Mouse (Mus musculus): ENCODE measurements at regions not wholly inside any gene's neighbourhood (a gene's known extent, or its start where the extent isn't known, plus 50 kb on each side); places are given as distances from the start of the nearest gene placed in this dataset.

DNA sequence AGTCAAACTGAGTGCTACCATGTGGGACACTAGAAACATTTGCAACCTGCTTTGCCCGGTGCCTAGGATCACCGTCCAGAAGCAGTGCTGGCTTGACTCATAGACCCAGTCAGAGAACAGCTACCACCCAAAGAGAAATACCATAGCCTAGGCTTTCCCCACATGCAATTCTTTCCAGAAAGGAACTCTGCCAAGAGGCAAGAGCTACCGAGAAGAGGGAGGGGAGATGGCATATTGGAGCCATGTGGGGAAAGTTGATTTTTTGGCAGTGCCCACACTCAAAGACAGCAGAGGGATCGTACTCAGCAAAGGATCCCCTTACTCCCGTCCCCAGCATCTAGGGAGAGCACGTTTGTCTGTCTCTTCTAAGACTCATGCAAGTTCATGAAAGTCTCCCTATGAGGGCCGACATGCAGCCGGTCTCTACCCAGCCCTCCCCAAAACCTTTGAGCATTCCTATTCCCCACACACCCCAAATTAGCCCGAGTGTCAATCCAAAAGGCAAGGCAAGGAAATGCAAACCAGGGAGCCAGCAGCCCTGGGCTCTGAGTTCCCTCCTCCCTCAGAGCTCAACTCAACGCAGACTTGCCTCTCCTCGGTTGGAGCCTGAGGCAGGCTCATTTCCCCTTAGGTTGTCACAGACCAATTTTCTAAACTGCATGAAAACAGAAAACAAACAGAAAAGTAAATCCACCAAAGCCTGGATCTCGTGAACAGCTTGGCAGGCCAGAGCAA, 116.2 kb upstream of the Pkdcc start:
- peak; percentile 48; the same call in 1 of the 2 replicates for ATAC-seq (ENCODE audit: insufficient number of reproducible peaks, insufficient read depth, low FRiP score, low TSS enrichment, low read depth)
- H3K27ac ChIP-seq: peak overlapping the region; percentile 73
- peaks cover 86% of the 10 kb centered on the region for H3K27me3 ChIP-seq
- H3K4me3 ChIP-seq: no peak overlapping the region
- no peaks in the 10 kb centered on the region for H3K9me3 ChIP-seq
- no peak overlapping the region for H3K9ac ChIP-seq
- peaks cover 31% of the 10 kb centered on the region for H3K4me1 ChIP-seq
- peak overlapping the region; percentile 23 for H3K4me2 ChIP-seq
- H3K36me3 ChIP-seq: no peaks in the 10 kb centered on the region
- 17% methylated on average over 12 of the region's 12 CpGs for WGBS

DNA sequence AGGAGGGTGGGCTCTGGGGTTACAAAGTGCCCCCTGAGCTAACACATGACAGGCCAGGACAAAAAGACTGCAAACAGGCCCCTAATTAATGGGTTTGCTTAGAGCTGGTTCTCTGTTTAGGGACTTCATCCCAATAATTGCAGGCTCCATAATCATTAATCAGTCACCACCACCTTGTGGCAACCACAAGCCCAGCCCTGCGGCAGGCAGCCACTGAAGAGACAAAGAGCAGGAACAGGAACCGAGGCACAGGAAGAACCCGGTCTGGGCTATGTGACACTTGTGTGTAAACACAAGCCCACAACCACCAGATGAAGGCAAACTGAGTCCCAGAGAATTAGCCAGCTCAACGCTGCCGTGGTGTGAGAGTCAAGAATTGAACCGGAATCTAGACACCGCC, 114.1 kb upstream of the Pkdcc start:
- Histone ChIP-seq H3K36me3 (no peaks in the 10 kb centered on the region), H3K4me2 (no peak overlapping the region), H3K4me1 (peaks cover 31% of the 10 kb centered on the region), H3K9ac (no peak overlapping the region), H3K9me3 (no peaks in the 10 kb centered on the region), H3K27me3 (peaks cover 81% of the 10 kb centered on the region), H3K27ac (no peak overlapping the region), H3K4me3 (no peak overlapping the region)
- no peak for ATAC-seq (ENCODE audit: insufficient number of reproducible peaks, insufficient read depth, low FRiP score, low TSS enrichment, low read depth)
- 67% methylated on average over 7 of the region's 7 CpGs for WGBS

GRCm38 (mm10) chr17:83101756-83102155, 113.3 kb upstream of the Pkdcc start:
- Histone ChIP-seq H3K4me1 (peaks cover 26% of the 10 kb centered on the region), H3K36me3 (no peaks in the 10 kb centered on the region), H3K9me3 (no peaks in the 10 kb centered on the region), H3K27ac (no peak overlapping the region), H3K4me2 (no peak overlapping the region), H3K4me3 (no peak overlapping the region), H3K27me3 (peaks cover 81% of the 10 kb centered on the region), H3K9ac (no peak overlapping the region)
- no peak for ATAC-seq (ENCODE audit: insufficient number of reproducible peaks, insufficient read depth, low FRiP score, low TSS enrichment, low read depth)
- 91% methylated on average over 14 of the region's 14 CpGs for WGBS

GRCm38 (mm10) chr17:83102675-83103412, 112.2 kb upstream of the Pkdcc start:
- Histone ChIP-seq H3K4me2 (no peak overlapping the region), H3K36me3 (no peaks in the 10 kb centered on the region), H3K4me1 (peaks cover 24% of the 10 kb centered on the region), H3K27me3 (peaks cover 84% of the 10 kb centered on the region), H3K9ac (no peak overlapping the region), H3K9me3 (no peaks in the 10 kb centered on the region), H3K27ac (no peak overlapping the region), H3K4me3 (no peak overlapping the region)
- 70% methylated on average over 6 of the region's 6 CpGs for WGBS
- ATAC-seq (ENCODE audit: insufficient number of reproducible peaks, insufficient read depth, low FRiP score, low TSS enrichment, low read depth): no peak

GRCm38 (mm10) chr17:83108151-83108550, 106.9 kb upstream of the Pkdcc start:
- Histone ChIP-seq H3K36me3 (no peaks in the 10 kb centered on the region), H3K4me3 (no peak overlapping the region), H3K4me1 (peaks cover 20% of the 10 kb centered on the region), H3K9ac (no peak overlapping the region), H3K27ac (no peak overlapping the region), H3K27me3 (peaks cover 86% of the 10 kb centered on the region), H3K4me2 (no peak overlapping the region), H3K9me3 (no peaks in the 10 kb centered on the region)
- no peak for ATAC-seq (ENCODE audit: insufficient number of reproducible peaks, insufficient read depth, low FRiP score, low TSS enrichment, low read depth)
- WGBS: 71% methylated on average over 10 of the region's 10 CpGs

DNA sequence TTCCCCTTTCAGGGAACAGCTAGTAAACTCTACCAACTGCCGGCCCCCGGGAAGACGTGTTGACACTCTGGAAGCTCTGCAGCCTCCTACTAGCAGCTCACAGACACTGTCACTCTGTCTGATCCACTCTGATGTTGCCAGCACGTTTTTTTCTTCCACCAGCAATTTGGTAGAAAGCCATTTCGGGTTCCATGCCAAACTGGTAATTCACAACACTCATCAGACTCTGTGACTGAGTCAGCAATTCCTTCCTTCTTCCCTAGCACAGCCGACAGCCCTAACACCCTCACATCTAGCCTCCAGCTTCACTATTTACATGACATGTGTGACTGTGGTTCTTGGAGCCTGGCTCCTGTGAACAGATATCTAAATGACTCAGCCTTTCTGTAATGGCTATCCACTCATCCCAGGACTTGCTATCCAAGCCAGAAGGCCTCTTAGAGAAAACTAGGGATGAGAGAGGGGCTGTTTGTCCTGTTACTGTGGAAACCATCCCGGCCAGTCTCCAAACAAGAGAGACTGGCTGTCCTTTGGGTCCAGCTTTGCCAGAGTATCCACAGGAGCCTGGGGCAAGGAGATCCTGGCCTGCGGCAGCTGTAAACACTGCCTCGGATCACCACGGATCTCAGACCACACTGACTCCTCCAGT, 105.2 kb upstream of the Pkdcc start:
- Histone ChIP-seq H3K9ac (no peak overlapping the region), H3K4me2 (no peak overlapping the region), H3K27ac (0 out of 2 replicates have a peak overlapping the region, but pooled peaks have one; percentile 48), H3K9me3 (no peaks in the 10 kb centered on the region), H3K27me3 (peaks cover 92% of the 10 kb centered on the region), H3K4me3 (no peak overlapping the region), H3K36me3 (no peaks in the 10 kb centered on the region), H3K4me1 (peaks cover 21% of the 10 kb centered on the region)
- WGBS: 37% methylated on average over 10 of the region's 10 CpGs
- no peak for ATAC-seq (ENCODE audit: insufficient number of reproducible peaks, insufficient read depth, low FRiP score, low TSS enrichment, low read depth)

- Histone ChIP-seq H3K27ac (0 out of 2 replicates have a peak overlapping the region, but pooled peaks have one; percentile 48), H3K9me3 (no peaks in the 10 kb centered on the region), H3K4me3 (no peak overlapping the region), H3K27me3 (peaks cover 93% of the 10 kb centered on the region), H3K4me1 (peaks cover 26% of the 10 kb centered on the region), H3K9ac (no peak overlapping the region), H3K4me2 (no peak overlapping the region), H3K36me3 (no peaks in the 10 kb centered on the region)
- ATAC-seq (ENCODE audit: insufficient number of reproducible peaks, insufficient read depth, low FRiP score, low TSS enrichment, low read depth): no peak
- 52% methylated on average over 8 of the region's 8 CpGs for WGBS
These were observed 104.5 kb upstream of the Pkdcc start for GRCm38 (mm10) chr17:83110556-83110955.

DNA sequence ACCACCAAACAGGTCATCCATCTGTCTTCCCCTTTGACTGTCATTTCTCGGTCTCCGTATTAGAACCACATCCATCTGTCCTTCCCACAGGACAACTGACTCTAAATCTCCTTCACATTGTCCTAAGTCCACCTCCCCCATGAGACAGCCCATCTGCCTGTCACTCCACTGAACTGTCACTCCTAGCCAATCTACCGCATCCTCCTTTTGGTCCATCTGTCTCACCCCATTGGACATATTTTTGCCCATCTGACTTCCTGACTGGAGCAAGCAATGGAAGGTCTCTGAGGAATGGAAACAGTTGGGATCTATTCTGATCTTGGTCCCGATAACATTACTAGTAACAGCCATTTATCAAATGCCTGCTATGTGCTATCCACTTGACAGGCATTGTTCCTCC, 99.9 kb upstream of the Pkdcc start:
- peaks cover 23% of the 10 kb centered on the region for H3K4me1 ChIP-seq
- H3K4me2 ChIP-seq: no peak overlapping the region
- 80% methylated on average over 4 of the region's 4 CpGs for WGBS
- no peak for ATAC-seq (ENCODE audit: insufficient number of reproducible peaks, insufficient read depth, low FRiP score, low TSS enrichment, low read depth)
- H3K27me3 ChIP-seq: peaks cover 91% of the 10 kb centered on the region
- H3K36me3 ChIP-seq: no peaks in the 10 kb centered on the region
- H3K4me3 ChIP-seq: no peak overlapping the region
- H3K9ac ChIP-seq: no peak overlapping the region
- H3K27ac ChIP-seq: no peak overlapping the region
- H3K9me3 ChIP-seq: no peaks in the 10 kb centered on the region

DNA sequence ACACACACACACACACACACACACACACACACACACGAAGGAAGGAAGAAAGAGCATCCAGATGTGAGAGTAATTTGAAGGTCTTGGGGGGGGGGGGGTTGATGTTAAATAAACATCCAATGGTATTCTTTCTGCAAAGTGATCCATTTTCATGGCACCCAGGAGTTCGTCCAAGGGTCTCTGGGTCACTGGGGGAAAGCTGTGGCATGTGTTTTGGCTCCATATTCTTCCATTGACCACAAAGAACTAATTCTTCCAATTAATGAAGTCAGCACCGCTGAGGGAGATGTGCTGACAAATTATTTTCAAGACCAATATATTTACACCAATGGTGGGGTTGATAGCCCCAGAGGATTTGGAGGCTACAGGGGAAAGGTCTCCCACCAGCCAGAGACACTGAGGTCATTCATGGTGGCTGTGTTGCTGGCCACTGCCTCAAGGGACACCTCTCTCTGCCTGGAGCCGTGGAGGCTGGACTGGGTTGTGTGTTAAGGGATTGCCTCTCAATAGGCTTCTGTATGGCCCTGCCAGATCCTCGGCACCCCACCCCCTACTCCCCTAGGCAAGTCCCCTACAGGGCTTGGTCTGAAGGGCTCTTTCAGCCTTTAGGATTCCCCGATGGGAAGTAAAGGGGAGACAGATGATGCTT, 99.1 kb upstream of the Pkdcc start:
- Histone ChIP-seq H3K9ac (no peak overlapping the region), H3K27ac (no peak overlapping the region), H3K4me2 (no peak overlapping the region), H3K36me3 (no peaks in the 10 kb centered on the region), H3K4me3 (no peak overlapping the region), H3K9me3 (no peaks in the 10 kb centered on the region), H3K4me1 (peaks cover 17% of the 10 kb centered on the region), H3K27me3 (peaks cover 91% of the 10 kb centered on the region)
- ATAC-seq (ENCODE audit: insufficient number of reproducible peaks, insufficient read depth, low FRiP score, low TSS enrichment, low read depth): 0 out of 2 replicates have a peak, but pooled peaks have one; percentile 44
- 20% methylated on average over 6 of the region's 6 CpGs for WGBS

GRCm38 (mm10) chr17:83120665-83121232, 94.3 kb upstream of the Pkdcc start:
- no peak overlapping the region for H3K27ac ChIP-seq
- ATAC-seq (ENCODE audit: insufficient number of reproducible peaks, insufficient read depth, low FRiP score, low TSS enrichment, low read depth): no peak
- H3K27me3 ChIP-seq: peaks cover 91% of the 10 kb centered on the region
- no peak overlapping the region for H3K4me2 ChIP-seq
- no peak overlapping the region for H3K4me3 ChIP-seq
- H3K9me3 ChIP-seq: no peaks in the 10 kb centered on the region
- H3K36me3 ChIP-seq: no peaks in the 10 kb centered on the region
- peaks cover 49% of the 10 kb centered on the region for H3K4me1 ChIP-seq
- no peak overlapping the region for H3K9ac ChIP-seq
- WGBS: 43% methylated on average over 16 of the region's 16 CpGs
